Mouse (Mus musculus) cerebellum, adult 11-12 months (tissue): ENCODE data around the gene Spint3.
"Not testable (repeated sequence)": the region's sequence is repeated elsewhere in the genome, so short reads cannot be mapped to it uniquely, and the experiment has no call there.

ENCODE experiments used
- DNase-seq: peaks from one replicate; pipeline ENCODE4 v3.0.0; 2022

The Spint3 gene

DNA sequence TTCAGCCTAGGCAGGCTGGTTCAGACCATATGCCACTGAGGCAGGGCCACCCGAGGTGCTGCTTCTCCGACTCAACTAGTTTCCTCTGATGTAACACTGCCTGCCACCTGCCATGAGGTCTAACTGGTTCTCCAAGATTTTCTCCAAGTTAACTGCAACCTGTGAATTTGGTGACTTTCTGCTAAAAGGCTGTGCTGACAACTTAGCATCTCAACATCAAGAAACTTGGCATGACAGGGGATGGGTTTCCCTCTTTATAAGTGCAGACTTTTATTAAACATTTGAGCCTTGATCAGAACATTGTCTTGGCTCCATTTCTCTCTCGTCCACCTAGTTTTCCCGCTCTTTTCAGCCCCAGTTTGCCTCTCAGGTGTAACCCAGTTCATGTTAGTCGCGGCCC is at the start of gene Spint3:
Spint3 (minus strand) TSS at position 101 of the 400 bp plus-strand sequence.
- not testable (repeated sequence) for DNase-seq

- no peak for DNase-seq
These were observed 48.5 kb upstream of the Spint3 start for GRCm38 (mm10) chr2:164621775-164622174.

DNA sequence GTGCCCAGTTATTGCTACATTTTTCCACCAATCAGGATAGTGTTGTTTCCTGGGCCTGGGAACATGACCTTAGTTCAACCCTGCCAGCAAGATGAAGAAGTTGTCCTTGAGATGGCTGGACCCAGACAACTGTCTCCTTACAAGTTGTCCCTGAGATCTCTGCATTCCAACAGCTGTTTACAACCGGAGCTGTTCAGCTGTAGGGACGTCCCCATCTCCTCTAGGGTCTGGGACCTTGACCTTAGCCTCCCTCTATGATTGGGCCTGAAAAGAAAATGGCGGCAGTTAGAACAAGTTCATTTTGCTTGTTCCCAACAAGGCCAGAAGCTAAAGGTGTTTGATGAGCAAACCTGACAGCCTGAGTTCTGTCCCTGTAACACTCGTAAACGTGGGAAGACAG is 45.8 kb upstream of the Spint3 start:
- no peak for DNase-seq

- DNase-seq = no peak
These were observed 42.1 kb upstream of the Spint3 start for GRCm38 (mm10) chr2:164615386-164615785.

DNA sequence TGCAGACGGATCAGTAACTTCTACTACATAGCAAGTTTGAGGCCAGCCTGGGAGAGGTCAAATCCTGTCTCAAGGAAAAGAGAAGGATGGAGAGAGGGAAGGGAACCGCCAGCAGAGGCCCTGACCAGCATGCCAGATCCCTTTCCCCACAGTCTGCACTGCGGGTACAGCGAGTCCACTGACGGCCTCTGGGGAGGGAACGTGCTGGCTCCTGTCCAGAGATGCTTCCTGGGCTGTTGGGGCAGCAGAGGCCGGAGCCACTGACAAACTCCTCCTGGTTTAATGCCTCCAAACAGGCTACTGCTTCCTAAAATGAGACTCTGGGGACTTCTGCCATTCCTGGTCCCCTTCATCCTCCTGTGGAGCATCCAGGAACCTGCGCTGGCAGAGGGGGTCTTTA is 40.2 kb upstream of the Spint3 start, which contains the start of the genes Wfdc6b and Wfdc8:
Wfdc6b (plus strand) TSS at position 52 of the 400 bp plus-strand sequence.
Wfdc8 (minus strand) TSS at position 156 of the 400 bp plus-strand sequence.
- not testable (repeated sequence) for DNase-seq

DNA sequence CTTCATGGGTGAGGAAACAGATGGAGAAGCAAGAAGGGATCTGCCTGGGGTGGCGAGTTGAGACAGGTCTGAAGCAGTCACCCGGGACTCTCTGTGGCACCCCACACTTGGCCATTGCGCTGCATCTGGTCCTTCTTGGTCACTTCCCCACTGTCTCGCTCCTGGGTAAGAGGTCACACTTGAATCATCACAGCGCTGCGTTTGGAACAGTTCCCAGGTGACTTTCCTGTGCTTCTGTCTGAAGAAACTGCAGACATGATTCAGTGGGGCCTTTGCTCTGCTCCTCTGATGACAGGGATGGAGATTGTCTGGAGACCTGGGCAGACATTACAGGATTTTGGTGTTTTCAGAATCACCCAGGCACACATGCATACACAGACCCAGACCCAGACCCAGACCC is 35.5 kb upstream of the Spint3 start:
- no peak for DNase-seq

DNA sequence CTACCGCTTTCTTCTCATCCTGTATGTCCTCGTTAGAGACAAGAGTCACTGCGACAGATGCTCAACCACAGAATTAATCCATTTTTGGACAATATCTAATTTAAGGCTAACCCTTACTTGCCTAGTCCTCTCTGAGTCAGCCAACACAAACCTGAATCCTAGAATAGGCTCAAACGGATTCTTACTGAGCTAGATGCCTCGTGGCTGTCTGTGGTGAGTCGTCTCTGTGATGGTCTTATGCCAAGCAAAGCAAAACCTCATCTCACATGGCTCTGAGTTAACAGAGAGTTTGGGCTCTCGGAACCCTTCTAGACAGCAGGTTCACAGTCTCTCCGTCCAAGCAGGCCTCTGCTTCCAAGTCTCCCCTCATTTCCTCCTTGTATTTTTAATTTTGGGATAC is 31.2 kb upstream of the Spint3 start:
- no peak for DNase-seq

- DNase-seq = no peak
These were observed 30.2 kb upstream of the Spint3 start for GRCm38 (mm10) chr2:164603482-164603881.

GRCm38 (mm10) chr2:164600179-164600578 is 26.9 kb upstream of the Spint3 start:
- no peak for DNase-seq

DNA sequence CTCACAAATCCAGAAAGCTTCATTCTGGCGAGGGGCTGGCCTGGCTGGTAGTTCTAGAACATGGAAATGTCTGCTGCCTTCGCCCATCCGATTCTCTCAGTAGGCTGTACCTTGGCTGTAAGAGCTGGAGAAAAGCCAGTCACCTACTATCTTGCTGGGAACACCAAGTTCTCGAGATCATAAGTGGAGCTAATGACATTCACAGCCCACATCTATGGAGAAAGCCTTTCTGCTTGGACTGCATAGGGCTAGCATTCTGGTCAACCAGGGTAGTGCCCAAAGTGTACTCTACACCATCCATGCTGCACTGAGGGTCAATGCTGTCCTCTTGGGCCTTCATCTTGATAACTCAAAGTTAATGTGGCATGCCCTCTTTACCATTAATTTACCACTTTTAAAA is 20.2 kb upstream of the Spint3 start, which contains the start of gene Eppin:
Eppin (minus strand) TSS at position 101 of the 400 bp plus-strand sequence.
- no peak for DNase-seq

- no peak for DNase-seq
These were observed 18.8 kb upstream of the Spint3 start for GRCm38 (mm10) chr2:164592014-164592413.

DNA sequence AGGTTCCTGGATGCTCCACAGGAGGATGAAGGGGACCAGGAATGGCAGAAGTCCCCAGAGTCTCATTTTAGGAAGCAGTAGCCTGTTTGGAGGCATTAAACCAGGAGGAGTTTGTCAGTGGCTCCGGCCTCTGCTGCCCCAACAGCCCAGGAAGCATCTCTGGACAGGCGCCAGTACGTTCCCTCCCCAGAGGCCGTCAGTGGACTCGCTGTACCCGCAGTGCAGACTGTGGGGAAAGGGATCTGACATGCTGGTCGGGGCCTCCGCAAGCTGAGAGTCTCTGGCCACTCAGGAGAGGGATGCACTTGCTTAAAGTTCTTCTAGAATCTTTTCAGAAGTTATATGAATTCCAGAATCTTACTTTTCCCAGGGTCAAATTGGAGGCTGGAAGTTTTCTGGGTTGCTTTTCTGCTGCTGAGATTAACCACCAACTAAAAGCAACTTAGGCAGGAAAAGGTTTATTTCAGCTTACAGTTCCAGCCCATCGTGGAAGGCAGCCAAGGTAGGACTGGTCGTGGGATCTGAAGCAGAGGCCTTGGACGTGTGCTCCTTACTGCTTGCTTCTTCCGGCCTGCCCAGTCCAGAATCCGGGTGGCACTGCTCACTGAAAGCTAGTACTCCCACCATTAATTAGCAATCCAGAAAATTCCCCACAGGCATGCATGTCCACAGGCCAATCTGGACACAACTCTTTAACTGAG is 11.9 kb upstream of the Spint3 start, which contains the start of gene Wfdc6a:
Wfdc6a (minus strand) TSS at position 423 of the 701 bp plus-strand sequence.
- DNase-seq = not testable (repeated sequence)

DNA sequence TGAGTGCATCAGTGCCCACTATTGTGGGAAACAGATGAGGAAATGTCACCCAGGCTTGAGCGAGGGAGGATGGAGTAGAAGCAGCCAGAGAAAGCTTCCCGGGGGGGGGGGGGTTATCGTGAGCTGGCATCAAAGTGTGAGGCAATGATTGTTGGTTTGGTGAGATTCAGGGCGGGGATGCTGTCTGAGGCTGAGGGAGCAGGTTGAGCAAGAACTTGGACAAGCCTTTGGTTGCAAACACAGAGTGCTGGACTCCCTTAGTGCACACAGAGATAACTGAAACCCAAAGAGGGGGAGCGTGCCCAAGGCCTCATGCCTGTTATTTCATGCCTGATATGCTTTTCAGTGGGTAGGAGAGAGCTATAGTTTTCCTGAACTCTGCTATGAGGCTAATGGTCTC is 5.8 kb downstream of the Spint3 start:
- no peak for DNase-seq

- DNase-seq = no peak
These were observed 6.3 kb downstream of the Spint3 start for GRCm38 (mm10) chr2:164566997-164567396.

- DNase-seq = no peak
These were observed 8.9 kb downstream of the Spint3 start for GRCm38 (mm10) chr2:164564346-164564745.

GRCm38 (mm10) chr2:164563339-164564038 is 9.8 kb downstream of the Spint3 start:
- no peak for DNase-seq

GRCm38 (mm10) chr2:164562391-164563188 is 10.7 kb downstream of the Spint3 start, which contains the start of gene Wfdc2:
Wfdc2 (plus strand) TSS chr2:164562413.
- DNase-seq = no peak

- DNase-seq = no peak
These were observed 13.2 kb downstream of the Spint3 start for GRCm38 (mm10) chr2:164560106-164560505.

DNA sequence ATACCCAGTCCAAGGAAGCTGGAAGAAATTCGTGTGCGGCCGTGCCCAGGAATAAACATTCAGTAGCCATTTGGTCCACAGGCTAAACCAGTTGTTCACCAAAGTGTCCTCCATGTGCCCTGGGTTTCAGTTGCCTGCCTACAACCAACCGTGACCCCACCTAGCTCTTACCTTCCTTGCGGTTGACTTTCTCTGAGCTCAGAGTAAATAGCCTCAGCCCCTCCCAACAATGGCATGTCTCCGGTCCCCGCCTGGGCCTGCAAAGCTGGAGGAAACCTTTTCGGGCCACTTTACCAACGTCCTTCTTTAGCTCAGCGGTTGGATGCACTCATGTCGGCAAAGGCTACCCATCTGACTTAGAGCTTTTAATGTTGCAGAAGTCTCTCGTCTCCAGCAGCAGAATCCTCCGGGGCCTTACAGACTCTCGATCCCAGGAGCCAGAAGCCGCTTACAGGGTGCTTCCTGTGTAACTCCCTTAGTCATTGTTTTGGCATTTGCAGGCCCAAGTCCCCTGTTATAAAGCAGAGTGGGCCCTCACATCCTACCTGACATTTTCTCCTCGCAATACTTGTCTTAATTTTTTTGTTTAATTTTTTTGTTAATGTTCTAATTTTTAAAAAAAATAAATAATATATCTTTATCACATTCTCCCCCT is 14.1 kb downstream of the Spint3 start:
- DNase-seq = no peak

- DNase-seq = no peak
These were observed 14.8 kb downstream of the Spint3 start for GRCm38 (mm10) chr2:164558426-164558825.

DNA sequence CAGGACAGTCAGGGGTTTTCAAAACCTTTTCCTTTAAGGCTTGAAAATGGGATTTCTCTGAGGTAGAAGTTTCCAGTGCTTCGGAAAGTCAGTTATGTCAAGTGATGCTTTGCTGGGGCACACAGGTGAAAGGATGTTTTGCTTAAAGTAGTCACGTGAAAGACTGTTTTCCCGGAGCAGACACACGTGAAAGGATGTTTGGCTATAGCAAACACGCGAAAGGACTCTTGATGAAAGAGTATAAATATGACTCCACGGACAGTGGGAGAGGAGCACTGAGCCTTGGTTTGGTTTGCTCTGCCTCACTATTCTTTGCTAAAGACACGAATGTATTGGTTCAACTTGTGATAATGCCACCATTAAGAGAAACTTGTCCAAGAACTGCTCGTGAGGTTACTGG is 21.8 kb downstream of the Spint3 start:
- DNase-seq = no peak

DNA sequence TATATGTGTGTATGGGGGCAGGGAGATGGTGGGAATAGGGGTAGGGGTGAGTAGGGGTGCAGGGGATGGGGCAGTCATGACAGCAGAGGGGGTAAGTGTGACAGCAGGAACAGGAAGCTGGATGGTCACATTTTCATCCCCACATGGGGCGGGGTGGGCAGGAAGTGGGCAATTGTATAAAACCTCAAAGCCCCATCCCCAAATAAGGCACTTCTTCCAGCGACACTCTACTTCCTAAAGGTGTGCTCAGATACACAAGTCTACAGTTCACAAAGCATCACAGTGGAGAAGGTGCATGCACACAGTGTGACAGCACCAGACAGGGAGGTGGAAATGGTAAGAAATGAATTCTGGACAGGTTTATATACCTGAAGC is 22.4 kb downstream of the Spint3 start:
- DNase-seq = no peak
